Mouse (Mus musculus) ovary, postnatal 14 days (tissue): ENCODE measurements around the gene Gorasp2.

Experiments
- DNase-seq: peaks from one replicate; pipeline ENCODE4 v3.0.0; 2022; ENCODE audit warnings: low spot score

The Gorasp2 gene

GRCm38 (mm10) chr2:70742588-70742987 lies 81.2 kb downstream of the Gorasp2 start:
- no peak for DNase-seq

- DNase-seq, result no peak
Observed at GRCm38 (mm10) chr2:70751655-70752054, 90.3 kb downstream of the Gorasp2 start.

- no peak for DNase-seq
Observed at GRCm38 (mm10) chr2:70752149-70752548, 90.8 kb downstream of the Gorasp2 start.
